Mouse (Mus musculus) left cerebral cortex, adult 2 months (tissue): Measurements from ENCODE around the gene H2al2b. TPM values are rescaled to one million over a fixed set of nuclear protein-coding genes. Genes with fewer than 3 reads are reported as not detected.
"Not testable (repeated sequence)": the region's sequence is repeated elsewhere in the genome, so short reads cannot be mapped to it uniquely, and the experiment has no call there.

Source experiments
- DNase-seq, 2 experiments: peaks; one replicate each; pipeline ENCODE4 v3.0.0; 2021 to 2022; ENCODE audit warnings: low spot score in 2 of 2, mixed read lengths in 1 of 2; ENCODE audit errors: extremely low spot score in 1 of 2
- H3K27ac ChIP-seq: fragments of 200-600 bp; 2 replicates; pipeline ENCODE4 v1.8.1; 2022
- H3K4me3 ChIP-seq: fragments of 200-600 bp; 2 replicates; pipeline ENCODE4 v1.8.1; 2022
- intact Hi-C: fragments of 180-260 bp; cut with DNase I; formaldehyde crosslinking; loops from one replicate; pipeline ENCODE4 v1.15.1; 2025
- long read RNA-seq, 2 experiments: library from polyadenylated mRNA; stranded (forward); transcript quantifications; one replicate each; pipeline ENCODE4 v2.0.0; 2021; ENCODE audit warnings: borderline mapping rate in 2 of 2
- total RNA-seq, 2 experiments: library from RNA; stranded (reverse); gene quantifications; 2 replicates each; pipeline ENCODE4 v1.2.3; 2021

Gene H2al2b
- total RNA-seq: not detected
- long read RNA-seq, experiment 1: 0 reads
- long read RNA-seq, experiment 2: 0 reads

- DNase-seq, H3K27ac ChIP-seq, intact Hi-C loops, H3K4me3 ChIP-seq: not testable (repeated sequence)
Measured at GRCm38 (mm10) chrY:2720574-2720973, at the start of gene H2al2b. TSS of gene H2al2b (minus strand) at chrY:2720674.

Other genes starting within 250 kb of the H2al2b start
- not detected for gene H2al2c, start 121.6 kb downstream of the H2al2b start, total RNA-seq
- not detected for gene Sry, start 57.0 kb downstream of the H2al2b start, total RNA-seq
- gene Gm4064, start 75.5 kb upstream of the H2al2b start, total RNA-seq: not detected
- not detected for gene Rbmy, start 110.0 kb upstream of the H2al2b start, total RNA-seq
- not detected for gene Gm10256, start 110.0 kb upstream of the H2al2b start, total RNA-seq
- not detected for gene Gm10352, start 180.3 kb upstream of the H2al2b start, total RNA-seq
- gene Gm29289, start 211.9 kb upstream of the H2al2b start, total RNA-seq: not detected